Mouse (Mus musculus) adipocyte (in vitro differentiated cells): ENCODE results near the gene Rora.
"Not testable (repeated sequence)": the region's sequence is repeated elsewhere in the genome, so short reads cannot be mapped to it uniquely, and the experiment has no call there.

Experiments used
- DNase-seq: peaks from one replicate; pipeline ENCODE4 v3.0.0-alpha.2; 2016; ENCODE audit warnings: low spot score

The Rora gene

GRCm38 (mm10) chr9:69087325-69087724 is 433.7 kb downstream of the Rora start:
- DNase-seq, result no peak

- DNase-seq, result no peak
Observed at GRCm38 (mm10) chr9:69090749-69091270, 437.2 kb downstream of the Rora start.

- peak; percentile 83 for DNase-seq
Observed at GRCm38 (mm10) chr9:69092119-69093013, 438.8 kb downstream of the Rora start.

GRCm38 (mm10) chr9:69100153-69100756 is 446.7 kb downstream of the Rora start:
- not testable (repeated sequence) for DNase-seq

- DNase-seq, result no peak
Observed at GRCm38 (mm10) chr9:69104321-69104720, 450.7 kb downstream of the Rora start.

GRCm38 (mm10) chr9:69109618-69110300 is 456.2 kb downstream of the Rora start:
- no peak for DNase-seq

- DNase-seq, result no peak
Observed at GRCm38 (mm10) chr9:69110301-69110674, 456.7 kb downstream of the Rora start.

GRCm38 (mm10) chr9:69110706-69111105 is 457.1 kb downstream of the Rora start:
- DNase-seq, result no peak

- DNase-seq, result no peak
Observed at GRCm38 (mm10) chr9:69111539-69111938, 458.0 kb downstream of the Rora start.

GRCm38 (mm10) chr9:69114429-69114984 is 460.9 kb downstream of the Rora start:
- no peak for DNase-seq

- no peak for DNase-seq
Observed at GRCm38 (mm10) chr9:69116740-69117139, 463.2 kb downstream of the Rora start.

- no peak for DNase-seq
Observed at GRCm38 (mm10) chr9:69121117-69121740, 467.6 kb downstream of the Rora start.

GRCm38 (mm10) chr9:69125011-69125786 is 471.6 kb downstream of the Rora start:
- DNase-seq, result no peak

GRCm38 (mm10) chr9:69125787-69126161 is 472.2 kb downstream of the Rora start:
- DNase-seq, result no peak

- no peak for DNase-seq
Observed at GRCm38 (mm10) chr9:69126595-69126994, 473.0 kb downstream of the Rora start.

- no peak for DNase-seq
Observed at GRCm38 (mm10) chr9:69128335-69128734, 474.7 kb downstream of the Rora start.

GRCm38 (mm10) chr9:69132995-69133394 is 479.4 kb downstream of the Rora start:
- no peak for DNase-seq

- no peak for DNase-seq
Observed at GRCm38 (mm10) chr9:69133696-69134095, 480.1 kb downstream of the Rora start.

- DNase-seq, result no peak
Observed at GRCm38 (mm10) chr9:69134604-69135003, 481.0 kb downstream of the Rora start.

- DNase-seq, result no peak
Observed at GRCm38 (mm10) chr9:69136821-69137220, 483.2 kb downstream of the Rora start.

GRCm38 (mm10) chr9:69137398-69137797 is 483.8 kb downstream of the Rora start:
- no peak for DNase-seq
